Mouse (Mus musculus) heart, adult 2 months (tissue): Measurements from ENCODE around the gene Tmem236.

ENCODE experiments used
- CTCF ChIP-seq: fragments of 200-600 bp; IDR thresholded peaks from 2 replicates; pipeline ENCODE4 v1.8.1; 2022; ENCODE audit warnings: antibody characterized with exemption, mild to moderate bottlenecking, moderate library complexity
- POLR2A ChIP-seq: fragments of 200-500 bp; IDR thresholded peaks from 2 replicates; pipeline ENCODE4 v1.6.1; 2011; ENCODE audit warnings: mild to moderate bottlenecking, low read depth, low read length, control low read depth; ENCODE audit not compliant: insufficient read depth

DNA sequence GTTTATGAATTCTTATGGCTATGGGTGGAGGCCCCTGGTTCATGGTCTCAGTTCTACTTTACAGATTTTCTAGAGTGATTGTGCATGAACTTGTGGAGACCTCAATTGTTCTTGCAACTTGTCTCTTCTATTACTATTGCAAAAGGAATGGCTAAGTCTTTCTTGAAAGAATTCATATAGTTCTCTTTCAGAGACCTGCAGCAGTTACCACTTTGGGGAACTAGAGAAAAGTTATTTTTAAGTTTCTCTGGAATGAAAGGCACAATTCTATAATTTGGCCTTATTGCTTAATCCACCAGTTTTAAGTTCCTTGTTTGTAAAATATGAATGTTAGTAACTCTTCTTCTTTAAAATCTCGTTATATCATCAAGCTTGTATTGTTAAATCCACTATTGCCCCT lies 87.8 kb downstream of the Tmem236 start:
- TF ChIP-seq CTCF (no peak), POLR2A (no peak)
